Mouse (Mus musculus): Measurements from ENCODE around the gene Ppp1r21.

GRCm38 (mm10) chr17:88614733-88615132, 84.8 kb downstream of the Ppp1r21 start:
- TF ChIP-seq POLR2A (IDR thresholded peaks at IDR 0.05; ENCODE audit: borderline replicate concordance, extremely low read depth, low read depth, low read length): no peak
- no peak for TF ChIP-seq CTCF (IDR thresholded peaks at IDR 0.05; ENCODE audit: insufficient read depth, low read length)
